Mouse (Mus musculus): ENCODE measurements around the gene Tma7. TPM values are rescaled to one million over a fixed set of nuclear protein-coding genes. Genes with fewer than 3 reads are reported as not detected.

Gene Tma7
- polyA plus RNA-seq, 1 experiment from 2014 or later, result 480 TPM

- peaks cover 19% of the 10 kb centered on the region for H3K27me3 ChIP-seq
- H3K4me2 ChIP-seq, result peak overlapping the region; percentile 74
- no peak for DNase-seq
- H3K9me3 ChIP-seq (replicated peaks), result no peaks in the 10 kb centered on the region
- ATAC-seq (ENCODE audit: low read depth), result peak; percentile 52; the same call in 1 of the 2 replicates
- no peaks in the 10 kb centered on the region for H3K36me3 ChIP-seq
- H3K4me3 ChIP-seq (replicated peaks), result peak overlapping the region; percentile 62
- WGBS (ENCODE audit: insufficient replicate concordance), result 21% methylated on average over 8 of the region's 8 CpGs
- peak overlapping the region; percentile 42 for H3K9ac ChIP-seq
- peaks cover 34% of the 10 kb centered on the region for H3K4me1 ChIP-seq (replicated peaks)
- H3K27ac ChIP-seq, result no peak overlapping the region
Measured at GRCm38 (mm10) chr9:109038901-109039364, 43.5 kb downstream of the Tma7 start.

GRCm38 (mm10) chr9:109038086-109038895 is 44.1 kb downstream of the Tma7 start, which contains the start of gene Shisa5:
Shisa5 (plus strand) TSS chr9:109038565.
- peaks cover 34% of the 10 kb centered on the region for H3K4me1 ChIP-seq (replicated peaks)
- H3K9me3 ChIP-seq (replicated peaks), result no peaks in the 10 kb centered on the region
- ATAC-seq (ENCODE audit: low read depth) (peak; percentile 81), DNase-seq (peak; percentile 45)
- H3K27ac ChIP-seq, result no peak within 1 kb of the TSS
- peak within 1 kb of the TSS; percentile 74 for H3K4me2 ChIP-seq
- no peaks in the 10 kb centered on the region for H3K36me3 ChIP-seq
- H3K4me3 ChIP-seq (replicated peaks), result peak within 1 kb of the TSS; percentile 62
- WGBS (ENCODE audit: insufficient replicate concordance), result 1% methylated on average over 40 of the region's 40 CpGs
- H3K9ac ChIP-seq, result peak within 1 kb of the TSS; percentile 42
- H3K27me3 ChIP-seq, result peaks cover 19% of the 10 kb centered on the region

GRCm38 (mm10) chr9:109032435-109032834 is 50.0 kb downstream of the Tma7 start:
- no peaks in the 10 kb centered on the region for H3K36me3 ChIP-seq
- H3K4me1 ChIP-seq (replicated peaks), result peaks cover 13% of the 10 kb centered on the region
- 45% methylated on average over 6 of the region's 6 CpGs for WGBS (ENCODE audit: insufficient replicate concordance)
- no peak overlapping the region for H3K4me3 ChIP-seq (replicated peaks)
- H3K9me3 ChIP-seq (replicated peaks), result no peaks in the 10 kb centered on the region
- H3K4me2 ChIP-seq, result 0 out of 2 replicates have a peak overlapping the region, but pooled peaks have one; percentile 10
- DNase-seq (no peak), ATAC-seq (ENCODE audit: low read depth) (peak; percentile 68; the same call in 1 of the 2 replicates)
- no peak overlapping the region; the same call in 1 of the 2 replicates for H3K27ac ChIP-seq
- H3K9ac ChIP-seq, result no peak overlapping the region
- no peaks in the 10 kb centered on the region; the same call in 1 of the 2 replicates for H3K27me3 ChIP-seq

- DNase-seq, result no peak
- no peaks in the 10 kb centered on the region for H3K36me3 ChIP-seq
- H3K27me3 ChIP-seq, result no peaks in the 10 kb centered on the region; the same call in 1 of the 2 replicates
- 67% methylated on average over 8 of the region's 8 CpGs for WGBS (ENCODE audit: insufficient replicate concordance)
- no peak overlapping the region for H3K9ac ChIP-seq
- ATAC-seq (ENCODE audit: low read depth), result no peak
- no peaks in the 10 kb centered on the region for H3K9me3 ChIP-seq (replicated peaks)
- no peak overlapping the region for H3K4me2 ChIP-seq
- no peak overlapping the region for H3K27ac ChIP-seq
- H3K4me3 ChIP-seq (replicated peaks), result no peak overlapping the region
- peaks cover 13% of the 10 kb centered on the region for H3K4me1 ChIP-seq (replicated peaks)
Measured at GRCm38 (mm10) chr9:109031686-109032085, 50.7 kb downstream of the Tma7 start.

- Histone ChIP-seq H3K9ac (no peak overlapping the region), H3K4me3 (replicated peaks) (no peak overlapping the region), H3K4me1 (replicated peaks) (peaks cover 13% of the 10 kb centered on the region), H3K27ac (no peak overlapping the region), H3K4me2 (no peak overlapping the region), H3K36me3 (no peaks in the 10 kb centered on the region), H3K9me3 (replicated peaks) (no peaks in the 10 kb centered on the region), H3K27me3 (no peaks in the 10 kb centered on the region; the same call in 1 of the 2 replicates)
- WGBS (ENCODE audit: insufficient replicate concordance), result 80% methylated on average over 7 of the region's 7 CpGs
- ATAC-seq (ENCODE audit: low read depth) (no peak), DNase-seq (no peak)
Measured at GRCm38 (mm10) chr9:109031001-109031400, 51.4 kb downstream of the Tma7 start.

- Histone ChIP-seq H3K4me3 (replicated peaks) (no peak overlapping the region), H3K36me3 (no peaks in the 10 kb centered on the region), H3K9me3 (replicated peaks) (no peaks in the 10 kb centered on the region), H3K4me2 (no peak overlapping the region), H3K4me1 (replicated peaks) (peaks cover 13% of the 10 kb centered on the region), H3K9ac (no peak overlapping the region), H3K27ac (no peak overlapping the region), H3K27me3 (no peaks in the 10 kb centered on the region; the same call in 1 of the 2 replicates)
- ATAC-seq (ENCODE audit: low read depth) (no peak), DNase-seq (no peak)
- WGBS (ENCODE audit: insufficient replicate concordance), result 50% methylated on average over 3 of the region's 3 CpGs
Measured at GRCm38 (mm10) chr9:109030312-109030711, 52.1 kb downstream of the Tma7 start.

GRCm38 (mm10) chr9:109028919-109029318 is 53.5 kb downstream of the Tma7 start:
- Histone ChIP-seq H3K4me3 (replicated peaks) (no peak overlapping the region), H3K4me1 (replicated peaks) (peaks cover 13% of the 10 kb centered on the region), H3K4me2 (no peak overlapping the region), H3K9me3 (replicated peaks) (no peaks in the 10 kb centered on the region), H3K36me3 (no peaks in the 10 kb centered on the region), H3K9ac (no peak overlapping the region), H3K27ac (no peak overlapping the region), H3K27me3 (no peaks in the 10 kb centered on the region; the same call in 1 of the 2 replicates)
- 68% methylated on average over 5 of the region's 5 CpGs for WGBS (ENCODE audit: insufficient replicate concordance)
- ATAC-seq (ENCODE audit: low read depth), result no peak
- no peak for DNase-seq

- DNase-seq (no peak), ATAC-seq (ENCODE audit: low read depth) (no peak)
- WGBS (ENCODE audit: insufficient replicate concordance), result 72% methylated on average over 3 of the region's 3 CpGs
- Histone ChIP-seq H3K4me2 (no peak overlapping the region), H3K9me3 (replicated peaks) (no peaks in the 10 kb centered on the region), H3K9ac (no peak overlapping the region), H3K27ac (no peak overlapping the region), H3K36me3 (no peaks in the 10 kb centered on the region), H3K4me3 (replicated peaks) (no peak overlapping the region), H3K27me3 (no peaks in the 10 kb centered on the region; the same call in 1 of the 2 replicates), H3K4me1 (replicated peaks) (peaks cover 13% of the 10 kb centered on the region)
Measured at GRCm38 (mm10) chr9:109028421-109028820, 54.0 kb downstream of the Tma7 start.

GRCm38 (mm10) chr9:109027521-109027920 is 54.9 kb downstream of the Tma7 start:
- Histone ChIP-seq H3K36me3 (no peaks in the 10 kb centered on the region), H3K27me3 (no peaks in the 10 kb centered on the region; the same call in 1 of the 2 replicates), H3K4me3 (replicated peaks) (no peak overlapping the region), H3K4me1 (replicated peaks) (peaks cover 7% of the 10 kb centered on the region), H3K9me3 (replicated peaks) (no peaks in the 10 kb centered on the region), H3K9ac (no peak overlapping the region), H3K27ac (no peak overlapping the region), H3K4me2 (no peak overlapping the region)
- no peak for ATAC-seq (ENCODE audit: low read depth)
- 61% methylated on average over 8 of the region's 8 CpGs for WGBS (ENCODE audit: insufficient replicate concordance)
- no peak for DNase-seq

All from liver, embryonic 13.5 days (tissue).